ENCODE assay signal across 9 mouse cellular contexts in genomic region chr2:165869257-165869656, GRCm38 (mm10). TPM values are rescaled to one million over a fixed set of nuclear protein-coding genes. Genes with fewer than 3 reads are reported as not detected.
A peak's percentile ranks its signal among the peaks of the same experiment; 100 is the strongest.
DNase-seq lines count a peak whose midpoint lies in the region; ATAC-seq lines count a peak whose summit lies in the region.
"Had no signal": no experiment of that assay in that cellular context is flagged by ENCODE, and none has a peak within 500 bp of the region (broad histone marks: within the 10 kb centered on the region; RNA-seq: fewer than 3 reads in every experiment).

No protein-coding gene starts in this region.

- no peak for ATAC-seq in liver, embryonic 12.5 days
- no peak for ATAC-seq in hindbrain, embryonic 16.5 days
- ATAC-seq in neural tube, embryonic 14.5 days (ENCODE audit: low read depth) = no peak

- DNase-seq in heart, embryonic 10.5 days (ENCODE audit: low spot score) = no peak
- DNase-seq in heart, postnatal 10 days = no peak
- no peak for DNase-seq in liver
- no peak for DNase-seq in thymus, postnatal 36 days
- DNase-seq in natural killer cell, adult 2 months (ENCODE audit: low spot score in 2 of 2) = no peak
- DNase-seq: thymus, adult 2 months had no signal

- peaks cover 79% of the 10 kb centered on the region for H3K4me1 ChIP-seq in heart, embryonic 10.5 days
- peaks cover 74% of the 10 kb centered on the region for H3K4me1 ChIP-seq in liver, embryonic 12.5 days
- peaks cover 57% of the 10 kb centered on the region for H3K4me1 ChIP-seq in hindbrain, embryonic 16.5 days (ENCODE audit: control insufficient read depth, insufficient read depth, low read depth, low read length)
- H3K4me1 ChIP-seq in neural tube, embryonic 14.5 days (ENCODE audit: control insufficient read depth, insufficient read depth, low read length) = peaks cover 47% of the 10 kb centered on the region

- intact Hi-C loops in heart, postnatal 10 days (cut with DNase I) = no loop called here

- no peak overlapping the region for H3K4me3 ChIP-seq in heart, embryonic 10.5 days
- H3K4me3 ChIP-seq in liver, embryonic 12.5 days = no peak overlapping the region
- H3K4me3 ChIP-seq in hindbrain, embryonic 16.5 days (ENCODE audit: low read length) = no peak overlapping the region
- H3K4me3 ChIP-seq in neural tube, embryonic 14.5 days (ENCODE audit: low read depth, low read length) = no peak overlapping the region

- H3K36me3 ChIP-seq in heart, embryonic 10.5 days = peaks cover 61% of the 10 kb centered on the region
- peaks cover 98% of the 10 kb centered on the region for H3K36me3 ChIP-seq in liver, embryonic 12.5 days
- H3K36me3 ChIP-seq in hindbrain, embryonic 16.5 days (ENCODE audit: control insufficient read depth, insufficient read depth, low read length) = peaks cover 9% of the 10 kb centered on the region
- H3K36me3 ChIP-seq in neural tube, embryonic 14.5 days (ENCODE audit: control insufficient read depth, insufficient read depth, low read length) = 0 out of 2 replicates have a peak, but pooled peaks cover 3% of the 10 kb centered on the region

- WGBS in heart, embryonic 10.5 days = 70% methylated on average over 1 of the region's 1 CpGs
- 57% methylated on average over 1 of the region's 1 CpGs for WGBS in liver, embryonic 12.5 days (ENCODE audit: insufficient replicate concordance)
- 57% methylated on average over 1 of the region's 1 CpGs for WGBS in hindbrain, embryonic 16.5 days
- WGBS in neural tube, embryonic 14.5 days = 60% methylated on average over 1 of the region's 1 CpGs

- H3K27me3 ChIP-seq in heart, embryonic 10.5 days (ENCODE audit: insufficient read depth, poor library complexity, severe bottlenecking) = no peaks in the 10 kb centered on the region
- no peaks in the 10 kb centered on the region for H3K27me3 ChIP-seq in liver, embryonic 12.5 days (replicated peaks)
- no peaks in the 10 kb centered on the region for H3K27me3 ChIP-seq in hindbrain, embryonic 16.5 days (replicated peaks; ENCODE audit: control insufficient read depth, insufficient read depth, low read length)
- H3K27me3 ChIP-seq in neural tube, embryonic 14.5 days (ENCODE audit: control insufficient read depth, insufficient read depth, low read length) = no peaks in the 10 kb centered on the region

- peak overlapping the region; percentile 73 for H3K27ac ChIP-seq in heart, embryonic 10.5 days
- 0 out of 2 replicates have a peak overlapping the region, but pooled peaks have one; percentile 4 for H3K27ac ChIP-seq in liver, embryonic 12.5 days
- H3K27ac ChIP-seq in hindbrain, embryonic 16.5 days (ENCODE audit: low read depth, low read length) = peak overlapping the region; percentile 18
- H3K27ac ChIP-seq in neural tube, embryonic 14.5 days (ENCODE audit: low read depth, low read length) = peak overlapping the region; percentile 39; the same call in 1 of the 2 replicates

- H3K9me3 ChIP-seq in heart, embryonic 10.5 days = no peaks in the 10 kb centered on the region
- no peaks in the 10 kb centered on the region for H3K9me3 ChIP-seq in liver, embryonic 12.5 days (replicated peaks)
- no peaks in the 10 kb centered on the region for H3K9me3 ChIP-seq in hindbrain, embryonic 16.5 days (ENCODE audit: control insufficient read depth, low read length)
- no peaks in the 10 kb centered on the region for H3K9me3 ChIP-seq in neural tube, embryonic 14.5 days (ENCODE audit: control insufficient read depth, low read length)

- no peak overlapping the region for H3K9ac ChIP-seq in liver, embryonic 12.5 days
- H3K9ac ChIP-seq in hindbrain, embryonic 16.5 days (ENCODE audit: low read depth, low read length) = no peak overlapping the region
- H3K9ac ChIP-seq in neural tube, embryonic 14.5 days (replicated peaks; ENCODE audit: low read depth, low read length) = no peak overlapping the region

- no peak overlapping the region for H3K4me2 ChIP-seq in liver, embryonic 12.5 days
- no peak overlapping the region for H3K4me2 ChIP-seq in hindbrain, embryonic 16.5 days (ENCODE audit: low read length)
- H3K4me2 ChIP-seq in neural tube, embryonic 14.5 days (ENCODE audit: low read depth, low read length) = no peak overlapping the region

RNA-seq across cellular contexts. Expression of gene Zmynd8, which starts 29.6 kb away (rescaled TPM):
- 57.1 and 58.5 TPM in 2 replicates for polyA plus RNA-seq in heart, embryonic 10.5 days (2016; fragmentation: Nextera tagmentation; extraction: Ambion mirVana)
- total RNA-seq in heart, postnatal 10 days (2021) = 10 to 100 TPM; 48.7 to 55.5 TPM
- polyA plus RNA-seq in liver, embryonic 12.5 days (2016; fragmentation: Nextera tagmentation; extraction: Ambion mirVana) = 35.7 and 38.5 TPM in 2 replicates
- 64.3 and 66.4 TPM in 2 replicates for polyA plus RNA-seq in hindbrain, embryonic 16.5 days (2015; fragmentation: Nextera tagmentation; extraction: Ambion mirVana)
- 63.4 and 69.3 TPM in 2 replicates for polyA plus RNA-seq in neural tube, embryonic 14.5 days (2014; fragmentation: Nextera tagmentation; extraction: Ambion mirVana)

Comparison
In these comparisons a context has a peak if more than half of its experiments do, and no peak if none do; other contexts are left out.
1. H3K27ac ChIP-seq: peak in every context shown above with its lines; median percentile 73 in heart, embryonic 10.5 days; 39 in neural tube, embryonic 14.5 days; 18 in hindbrain, embryonic 16.5 days; 4 in liver, embryonic 12.5 days.